Mouse (Mus musculus): ENCODE measurements around the gene Slc2a2. TPM values are rescaled to one million over a fixed set of nuclear protein-coding genes. Genes with fewer than 3 reads are reported as not detected.

Slc2a2 gene
- polyA plus RNA-seq, 1 experiment = 1.8 TPM

- Histone ChIP-seq H3K27ac (ENCODE audit: control insufficient read depth, insufficient read depth, low read depth, low read length, poor library complexity) (no peak overlapping the region), H3K4me1 (ENCODE audit: control insufficient read depth, insufficient read depth, low read length) (no peaks in the 10 kb centered on the region), H3K4me3 (replicated peaks; ENCODE audit: control insufficient read depth, low read depth, low read length) (no peak overlapping the region)
- 72% methylated on average over 5 of the region's 5 CpGs for WGBS
- TF ChIP-seq CTCF (IDR thresholded peaks at IDR 0.05; ENCODE audit: control insufficient read depth, insufficient read depth, low read length) = no peak
- TF ChIP-seq POLR2A (IDR thresholded peaks at IDR 0.05; ENCODE audit: borderline replicate concordance, control insufficient read depth, low read depth, low read length) = no peak
Observed at GRCm38 (mm10) chr3:28694811-28695210, 2.9 kb upstream of the Slc2a2 start.

DNA sequence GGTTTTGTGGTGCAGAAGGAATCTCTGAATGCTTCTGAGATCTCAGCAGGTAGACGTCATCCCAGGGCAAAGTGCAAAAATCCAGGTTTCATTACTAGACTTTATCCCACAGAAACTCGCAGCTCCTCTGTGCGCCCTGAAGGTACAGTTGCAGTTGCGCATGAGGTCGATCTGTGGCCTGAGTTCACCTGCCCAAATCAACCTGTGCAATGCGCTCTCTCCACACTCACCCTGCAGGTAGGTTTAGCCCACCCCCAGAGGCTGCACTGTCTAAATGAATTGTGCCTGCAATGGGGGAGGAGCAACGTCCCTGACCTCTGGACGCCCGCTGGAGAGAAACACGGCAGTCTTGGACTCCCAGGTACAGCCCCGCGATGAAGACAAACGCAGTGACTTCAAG, 2.1 kb upstream of the Slc2a2 start:
- TF ChIP-seq CTCF (IDR thresholded peaks at IDR 0.05; ENCODE audit: control insufficient read depth, insufficient read depth, low read length) = no peak
- TF ChIP-seq POLR2A (IDR thresholded peaks at IDR 0.05; ENCODE audit: borderline replicate concordance, control insufficient read depth, low read depth, low read length) = no peak
- WGBS = 82% methylated on average over 13 of the region's 13 CpGs
- no peaks in the 10 kb centered on the region for H3K4me1 ChIP-seq (ENCODE audit: control insufficient read depth, insufficient read depth, low read length)
- H3K27ac ChIP-seq (ENCODE audit: control insufficient read depth, insufficient read depth, low read depth, low read length, poor library complexity) = no peak overlapping the region
- H3K4me3 ChIP-seq (replicated peaks; ENCODE audit: control insufficient read depth, low read depth, low read length) = no peak overlapping the region

GRCm38 (mm10) chr3:28696162-28696561, 1.5 kb upstream of the Slc2a2 start:
- 83% methylated on average over 10 of the region's 10 CpGs for WGBS
- TF ChIP-seq POLR2A (IDR thresholded peaks at IDR 0.05; ENCODE audit: borderline replicate concordance, control insufficient read depth, low read depth, low read length) = no peak
- TF ChIP-seq CTCF (IDR thresholded peaks at IDR 0.05; ENCODE audit: control insufficient read depth, insufficient read depth, low read length) = no peak

GRCm38 (mm10) chr3:28699601-28700000, 1.9 kb downstream of the Slc2a2 start:
- no peak overlapping the region for H3K27ac ChIP-seq (ENCODE audit: control insufficient read depth, insufficient read depth, low read depth, low read length, poor library complexity)
- no peaks in the 10 kb centered on the region for H3K4me1 ChIP-seq (ENCODE audit: control insufficient read depth, insufficient read depth, low read length)
- 70% methylated on average over 4 of the region's 4 CpGs for WGBS
- no peak for TF ChIP-seq POLR2A (IDR thresholded peaks at IDR 0.05; ENCODE audit: borderline replicate concordance, control insufficient read depth, low read depth, low read length)
- no peak for TF ChIP-seq CTCF (IDR thresholded peaks at IDR 0.05; ENCODE audit: control insufficient read depth, insufficient read depth, low read length)
- H3K4me3 ChIP-seq (replicated peaks; ENCODE audit: control insufficient read depth, low read depth, low read length) = no peak overlapping the region

More at GRCm38 (mm10) chr3:28696162-28696561, 1.5 kb upstream of the Slc2a2 start:
- Histone ChIP-seq H3K27ac (ENCODE audit: control insufficient read depth, insufficient read depth, low read depth, low read length, poor library complexity) (no peak overlapping the region), H3K4me3 (replicated peaks; ENCODE audit: control insufficient read depth, low read depth, low read length) (no peak overlapping the region), H3K4me1 (ENCODE audit: control insufficient read depth, insufficient read depth, low read length) (no peaks in the 10 kb centered on the region)

- Histone ChIP-seq H3K27ac (ENCODE audit: control insufficient read depth, insufficient read depth, low read depth, low read length, poor library complexity) (no peak overlapping the region), H3K4me1 (ENCODE audit: control insufficient read depth, insufficient read depth, low read length) (no peaks in the 10 kb centered on the region), H3K4me3 (replicated peaks; ENCODE audit: control insufficient read depth, low read depth, low read length) (no peak overlapping the region)
- TF ChIP-seq CTCF (IDR thresholded peaks at IDR 0.05; ENCODE audit: control insufficient read depth, insufficient read depth, low read length) = no peak
- no peak for TF ChIP-seq POLR2A (IDR thresholded peaks at IDR 0.05; ENCODE audit: borderline replicate concordance, control insufficient read depth, low read depth, low read length)
- 30% methylated on average over 10 of the region's 10 CpGs for WGBS
Observed at GRCm38 (mm10) chr3:28705522-28706137, 7.9 kb downstream of the Slc2a2 start.

GRCm38 (mm10) chr3:28706736-28707135, 9.0 kb downstream of the Slc2a2 start:
- TF ChIP-seq POLR2A (IDR thresholded peaks at IDR 0.05; ENCODE audit: borderline replicate concordance, control insufficient read depth, low read depth, low read length) (no peak), CTCF (IDR thresholded peaks at IDR 0.05; ENCODE audit: control insufficient read depth, insufficient read depth, low read length) (no peak)
- H3K27ac ChIP-seq (ENCODE audit: control insufficient read depth, insufficient read depth, low read depth, low read length, poor library complexity) = no peak overlapping the region
- H3K4me1 ChIP-seq (ENCODE audit: control insufficient read depth, insufficient read depth, low read length) = no peaks in the 10 kb centered on the region
- WGBS = 65% methylated on average over 4 of the region's 4 CpGs
- H3K4me3 ChIP-seq (replicated peaks; ENCODE audit: control insufficient read depth, low read depth, low read length) = no peak overlapping the region

GRCm38 (mm10) chr3:28709740-28710139, 12.0 kb downstream of the Slc2a2 start:
- H3K4me1 ChIP-seq (ENCODE audit: control insufficient read depth, insufficient read depth, low read length) = no peaks in the 10 kb centered on the region
- WGBS = 50% methylated on average over 1 of the region's 1 CpGs
- TF ChIP-seq POLR2A (IDR thresholded peaks at IDR 0.05; ENCODE audit: borderline replicate concordance, control insufficient read depth, low read depth, low read length) (no peak), CTCF (IDR thresholded peaks at IDR 0.05; ENCODE audit: control insufficient read depth, insufficient read depth, low read length) (0 out of 2 replicates have a peak, but pooled peaks have one; percentile 32)
- H3K27ac ChIP-seq (ENCODE audit: control insufficient read depth, insufficient read depth, low read depth, low read length, poor library complexity) = no peak overlapping the region
- H3K4me3 ChIP-seq (replicated peaks; ENCODE audit: control insufficient read depth, low read depth, low read length) = no peak overlapping the region

DNA sequence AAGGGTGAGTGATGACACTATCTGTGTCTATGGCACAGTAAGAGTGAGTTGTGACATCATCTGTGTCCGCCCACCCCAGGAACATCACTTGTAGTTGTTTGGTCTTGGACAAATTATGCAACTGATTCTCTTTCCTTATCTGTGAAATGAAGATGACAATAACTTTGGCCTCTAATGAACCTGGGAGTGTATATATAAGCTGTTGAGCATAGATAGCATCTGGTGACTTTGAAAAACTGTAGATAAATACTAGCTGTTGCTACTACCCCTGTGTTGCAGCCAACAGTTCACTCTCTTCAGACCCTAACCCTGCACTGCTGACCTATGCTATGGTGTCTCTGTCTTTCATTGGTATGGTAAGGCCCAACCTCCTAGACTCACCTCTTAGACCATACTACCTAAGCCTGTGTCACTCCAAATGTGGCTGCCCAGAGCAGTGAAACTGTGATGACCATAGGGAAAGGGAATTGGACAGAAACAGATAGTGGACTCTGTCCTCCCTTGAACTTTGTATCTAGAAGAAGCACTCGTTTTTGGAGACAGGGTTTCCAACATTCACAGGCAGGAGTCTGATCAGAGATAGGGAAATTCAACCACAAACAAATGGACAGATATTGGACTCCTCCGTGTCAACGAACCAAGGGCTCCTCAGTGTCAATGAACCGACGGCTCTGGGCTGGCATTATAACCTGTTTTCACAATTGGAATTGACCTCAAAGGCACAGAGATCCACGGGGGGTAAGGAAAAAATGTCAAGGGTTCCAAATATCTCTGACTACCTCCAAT, 16.4 kb downstream of the Slc2a2 start:
- H3K4me3 ChIP-seq (replicated peaks; ENCODE audit: control insufficient read depth, low read depth, low read length) = no peak overlapping the region

More for the DNA sequence above, 16.4 kb downstream of the Slc2a2 start:
- no peak overlapping the region for H3K27ac ChIP-seq (ENCODE audit: control insufficient read depth, insufficient read depth, low read depth, low read length, poor library complexity)
- 65% methylated on average over 7 of the region's 7 CpGs for WGBS
- H3K4me1 ChIP-seq (ENCODE audit: control insufficient read depth, insufficient read depth, low read length) = no peaks in the 10 kb centered on the region
- TF ChIP-seq CTCF (IDR thresholded peaks at IDR 0.05; ENCODE audit: control insufficient read depth, insufficient read depth, low read length) (no peak), POLR2A (IDR thresholded peaks at IDR 0.05; ENCODE audit: borderline replicate concordance, control insufficient read depth, low read depth, low read length) (no peak)
